Mouse (Mus musculus) bone marrow macrophage, adult 2 months (primary cell): ENCODE measurements around the gene Olfr1160.

Experiments
- CTCF ChIP-seq: IDR thresholded peaks from 2 replicates; pipeline ENCODE4 v1.5.1; 2012; ENCODE audit warnings: low read depth, mild to moderate bottlenecking, low read length, moderate library complexity
- POLR2A ChIP-seq: IDR thresholded peaks from 2 replicates; pipeline ENCODE4 v1.6.1; 2012; ENCODE audit warnings: mild to moderate bottlenecking, low read depth, low read length, borderline replicate concordance

- no peak for TF ChIP-seq CTCF
- TF ChIP-seq POLR2A = no peak
Observed at GRCm38 (mm10) chr2:88037599-88037998, 29.5 kb upstream of the Olfr1160 start, which contains the start of gene Olfr73.
